Mouse (Mus musculus): ENCODE results near the gene Dnah1. TPM values are rescaled to one million over a fixed set of nuclear protein-coding genes. Genes with fewer than 3 reads are reported as not detected.

The Dnah1 gene
- polyA plus RNA-seq, 1 experiment from 2014 or later = 4.9 TPM

- Histone ChIP-seq H3K9me3 (replicated peaks; ENCODE audit: control insufficient read depth, low read length, poor library complexity, severe bottlenecking) (no peaks in the 10 kb centered on the region), H3K27me3 (ENCODE audit: control insufficient read depth, insufficient read depth, low read depth, low read length) (no peaks in the 10 kb centered on the region), H3K4me3 (ENCODE audit: low read depth, low read length) (no peak overlapping the region), H3K4me2 (ENCODE audit: low read length) (no peak overlapping the region), H3K4me1 (ENCODE audit: control insufficient read depth, insufficient read depth, low read length) (peaks cover 25% of the 10 kb centered on the region), H3K27ac (ENCODE audit: low read length) (no peak overlapping the region), H3K36me3 (ENCODE audit: control insufficient read depth, insufficient read depth, low read length) (no peaks in the 10 kb centered on the region), H3K9ac (ENCODE audit: low read depth, low read length) (no peak overlapping the region)
- no peak for ATAC-seq
- 22% methylated on average over 7 of the region's 7 CpGs for WGBS
Observed at GRCm38 (mm10) chr14:31272164-31272563, 51.5 kb downstream of the Dnah1 start.

- Histone ChIP-seq H3K4me1 (ENCODE audit: control insufficient read depth, insufficient read depth, low read length) (peaks cover 25% of the 10 kb centered on the region), H3K27ac (ENCODE audit: low read length) (no peak overlapping the region), H3K9me3 (replicated peaks; ENCODE audit: control insufficient read depth, low read length, poor library complexity, severe bottlenecking) (no peaks in the 10 kb centered on the region), H3K4me3 (ENCODE audit: low read depth, low read length) (no peak overlapping the region), H3K9ac (ENCODE audit: low read depth, low read length) (no peak overlapping the region), H3K27me3 (ENCODE audit: control insufficient read depth, insufficient read depth, low read depth, low read length) (no peaks in the 10 kb centered on the region), H3K4me2 (ENCODE audit: low read length) (no peak overlapping the region), H3K36me3 (ENCODE audit: control insufficient read depth, insufficient read depth, low read length) (no peaks in the 10 kb centered on the region)
- 96% methylated on average over 6 of the region's 6 CpGs for WGBS
- no peak for ATAC-seq
Observed at GRCm38 (mm10) chr14:31271121-31271520, 52.6 kb downstream of the Dnah1 start.

- H3K27me3 ChIP-seq (ENCODE audit: control insufficient read depth, insufficient read depth, low read depth, low read length) = no peaks in the 10 kb centered on the region
- peak overlapping the region; percentile 85 for H3K27ac ChIP-seq (ENCODE audit: low read length)
- H3K4me2 ChIP-seq (ENCODE audit: low read length) = peak overlapping the region; percentile 48
- H3K4me3 ChIP-seq (ENCODE audit: low read depth, low read length) = peak overlapping the region; percentile 29
- no peaks in the 10 kb centered on the region for H3K9me3 ChIP-seq (replicated peaks; ENCODE audit: control insufficient read depth, low read length, poor library complexity, severe bottlenecking)
- peaks cover 25% of the 10 kb centered on the region for H3K4me1 ChIP-seq (ENCODE audit: control insufficient read depth, insufficient read depth, low read length)
- WGBS = 17% methylated on average over 28 of the region's 28 CpGs
- peak overlapping the region; percentile 52 for H3K9ac ChIP-seq (ENCODE audit: low read depth, low read length)
- ATAC-seq = peak; percentile 72
- H3K36me3 ChIP-seq (ENCODE audit: control insufficient read depth, insufficient read depth, low read length) = no peaks in the 10 kb centered on the region
Observed at GRCm38 (mm10) chr14:31269456-31270100, 54.1 kb downstream of the Dnah1 start.

GRCm38 (mm10) chr14:31268301-31269001 lies 55.2 kb downstream of the Dnah1 start:
- whole genome bisulfite sequencing = 17% methylated on average over 9 of the region's 9 CpGs
- peak overlapping the region; percentile 29 for H3K4me3 ChIP-seq (ENCODE audit: low read depth, low read length)
- H3K4me2 ChIP-seq (ENCODE audit: low read length) = peak overlapping the region; percentile 48
- no peaks in the 10 kb centered on the region for H3K36me3 ChIP-seq (ENCODE audit: control insufficient read depth, insufficient read depth, low read length)
- H3K4me1 ChIP-seq (ENCODE audit: control insufficient read depth, insufficient read depth, low read length) = peaks cover 25% of the 10 kb centered on the region
- H3K9ac ChIP-seq (ENCODE audit: low read depth, low read length) = peak overlapping the region; percentile 52; the same call in 1 of the 2 replicates
- H3K27ac ChIP-seq (ENCODE audit: low read length) = peak overlapping the region; percentile 85
- H3K9me3 ChIP-seq (replicated peaks; ENCODE audit: control insufficient read depth, low read length, poor library complexity, severe bottlenecking) = no peaks in the 10 kb centered on the region
- H3K27me3 ChIP-seq (ENCODE audit: control insufficient read depth, insufficient read depth, low read depth, low read length) = no peaks in the 10 kb centered on the region
- ATAC-seq = peak; percentile 85

- no peak for ATAC-seq
- Histone ChIP-seq H3K27ac (ENCODE audit: low read length) (peak overlapping the region; percentile 85), H3K4me2 (ENCODE audit: low read length) (no peak overlapping the region), H3K36me3 (ENCODE audit: control insufficient read depth, insufficient read depth, low read length) (peaks cover 3% of the 10 kb centered on the region; the same call in 1 of the 2 replicates), H3K9ac (ENCODE audit: low read depth, low read length) (no peak overlapping the region), H3K9me3 (replicated peaks; ENCODE audit: control insufficient read depth, low read length, poor library complexity, severe bottlenecking) (no peaks in the 10 kb centered on the region), H3K27me3 (ENCODE audit: control insufficient read depth, insufficient read depth, low read depth, low read length) (no peaks in the 10 kb centered on the region), H3K4me1 (ENCODE audit: control insufficient read depth, insufficient read depth, low read length) (peaks cover 25% of the 10 kb centered on the region), H3K4me3 (ENCODE audit: low read depth, low read length) (no peak overlapping the region)
- 86% methylated on average over 11 of the region's 11 CpGs for WGBS
Observed at GRCm38 (mm10) chr14:31267649-31268048, 56.0 kb downstream of the Dnah1 start.

- no peak for ATAC-seq
- H3K4me2 ChIP-seq (ENCODE audit: low read length) = no peak overlapping the region
- no peaks in the 10 kb centered on the region for H3K4me1 ChIP-seq (ENCODE audit: control insufficient read depth, insufficient read depth, low read length)
- no peak overlapping the region for H3K27ac ChIP-seq (ENCODE audit: low read length)
- H3K36me3 ChIP-seq (ENCODE audit: control insufficient read depth, insufficient read depth, low read length) = peaks cover 46% of the 10 kb centered on the region
- WGBS = 97% methylated on average over 9 of the region's 9 CpGs
- H3K27me3 ChIP-seq (ENCODE audit: control insufficient read depth, insufficient read depth, low read depth, low read length) = no peaks in the 10 kb centered on the region
- H3K9ac ChIP-seq (ENCODE audit: low read depth, low read length) = no peak overlapping the region
- H3K9me3 ChIP-seq (replicated peaks; ENCODE audit: control insufficient read depth, low read length, poor library complexity, severe bottlenecking) = no peaks in the 10 kb centered on the region
- H3K4me3 ChIP-seq (ENCODE audit: low read depth, low read length) = no peak overlapping the region
Observed at GRCm38 (mm10) chr14:31260932-31261331, 62.8 kb downstream of the Dnah1 start.

- Histone ChIP-seq H3K4me2 (ENCODE audit: low read length) (no peak overlapping the region), H3K9me3 (replicated peaks; ENCODE audit: control insufficient read depth, low read length, poor library complexity, severe bottlenecking) (no peaks in the 10 kb centered on the region), H3K36me3 (ENCODE audit: control insufficient read depth, insufficient read depth, low read length) (peaks cover 49% of the 10 kb centered on the region), H3K27me3 (ENCODE audit: control insufficient read depth, insufficient read depth, low read depth, low read length) (no peaks in the 10 kb centered on the region), H3K27ac (ENCODE audit: low read length) (no peak overlapping the region), H3K4me3 (ENCODE audit: low read depth, low read length) (no peak overlapping the region), H3K9ac (ENCODE audit: low read depth, low read length) (no peak overlapping the region), H3K4me1 (ENCODE audit: control insufficient read depth, insufficient read depth, low read length) (no peaks in the 10 kb centered on the region)
- no peak for ATAC-seq
- 96% methylated on average over 4 of the region's 4 CpGs for WGBS
Observed at GRCm38 (mm10) chr14:31260374-31260773, 63.3 kb downstream of the Dnah1 start.

- no peaks in the 10 kb centered on the region for H3K27me3 ChIP-seq (ENCODE audit: control insufficient read depth, insufficient read depth, low read depth, low read length)
Observed at GRCm38 (mm10) chr14:31258476-31259050, 65.1 kb downstream of the Dnah1 start.

GRCm38 (mm10) chr14:31252091-31252490 lies 71.6 kb downstream of the Dnah1 start:
- no peak for ATAC-seq
- Histone ChIP-seq H3K27me3 (ENCODE audit: control insufficient read depth, insufficient read depth, low read depth, low read length) (no peaks in the 10 kb centered on the region), H3K27ac (ENCODE audit: low read length) (no peak overlapping the region), H3K9me3 (replicated peaks; ENCODE audit: control insufficient read depth, low read length, poor library complexity, severe bottlenecking) (no peaks in the 10 kb centered on the region), H3K4me3 (ENCODE audit: low read depth, low read length) (peak overlapping the region; percentile 90), H3K4me1 (ENCODE audit: control insufficient read depth, insufficient read depth, low read length) (peaks cover 19% of the 10 kb centered on the region), H3K4me2 (ENCODE audit: low read length) (peak overlapping the region; percentile 69), H3K9ac (ENCODE audit: low read depth, low read length) (peak overlapping the region; percentile 97), H3K36me3 (ENCODE audit: control insufficient read depth, insufficient read depth, low read length) (peaks cover 24% of the 10 kb centered on the region)
- 90% methylated on average over 5 of the region's 5 CpGs for WGBS

More at GRCm38 (mm10) chr14:31258476-31259050, 65.1 kb downstream of the Dnah1 start:
- ATAC-seq = no peak
- Histone ChIP-seq H3K4me1 (ENCODE audit: control insufficient read depth, insufficient read depth, low read length) (no peaks in the 10 kb centered on the region), H3K4me2 (ENCODE audit: low read length) (no peak overlapping the region), H3K36me3 (ENCODE audit: control insufficient read depth, insufficient read depth, low read length) (peaks cover 60% of the 10 kb centered on the region), H3K9ac (ENCODE audit: low read depth, low read length) (no peak overlapping the region), H3K27ac (ENCODE audit: low read length) (no peak overlapping the region), H3K9me3 (replicated peaks; ENCODE audit: control insufficient read depth, low read length, poor library complexity, severe bottlenecking) (no peaks in the 10 kb centered on the region), H3K4me3 (ENCODE audit: low read depth, low read length) (no peak overlapping the region)
- 93% methylated on average over 14 of the region's 14 CpGs for WGBS
